Mouse (Mus musculus): ENCODE results near the gene Tekt5.
A peak's percentile ranks its signal among the peaks of the same experiment; 100 is the strongest.

The Tekt5 gene

DNA sequence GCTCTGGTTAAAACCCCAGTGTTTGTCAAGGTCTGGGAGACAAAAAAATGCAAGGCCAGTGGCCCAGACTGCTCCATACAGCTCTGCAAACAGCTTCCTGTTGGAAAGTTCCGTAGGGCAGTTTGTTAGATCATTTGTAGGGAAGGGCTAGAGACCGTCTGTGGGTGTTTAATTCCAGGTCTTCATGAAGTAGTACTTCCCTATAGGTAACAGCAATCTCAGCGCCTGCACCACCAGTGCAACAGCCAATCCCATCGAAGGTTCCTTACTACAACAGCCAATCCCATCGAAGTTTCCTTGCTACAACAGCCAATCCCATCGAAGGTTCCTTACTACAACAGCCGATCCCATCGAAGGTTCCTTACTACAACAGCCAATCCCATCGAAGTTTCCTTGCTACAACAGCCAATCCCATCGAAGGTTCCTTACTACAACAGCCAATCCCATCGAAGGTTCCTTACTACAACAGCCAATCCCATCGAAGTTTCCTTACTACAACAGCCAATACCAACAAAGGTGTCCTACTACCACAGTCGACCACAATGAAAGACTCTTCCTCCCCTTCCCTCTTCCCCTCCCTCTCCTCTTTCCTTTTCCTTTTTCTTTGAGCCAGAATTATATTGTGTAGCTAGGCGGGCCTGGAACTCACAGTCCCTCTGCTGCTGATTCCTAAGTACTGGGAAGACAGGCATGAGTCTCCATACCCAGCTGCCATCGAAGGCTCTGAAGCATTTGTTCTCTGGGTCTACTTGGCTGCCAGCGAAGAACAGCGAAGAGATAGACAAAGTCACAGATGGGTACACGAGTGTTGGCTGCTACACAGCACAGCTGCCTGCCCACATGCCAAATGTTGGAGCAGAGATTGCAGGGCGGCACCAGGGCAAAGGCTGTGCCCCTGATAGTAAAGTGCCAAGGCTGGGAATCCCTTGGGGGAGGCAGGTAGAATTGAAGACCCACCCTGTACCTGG is 58.6 kb downstream of the Tekt5 start:
- no peak for DNase-seq (ENCODE audit: low read depth, low spot score)

DNA sequence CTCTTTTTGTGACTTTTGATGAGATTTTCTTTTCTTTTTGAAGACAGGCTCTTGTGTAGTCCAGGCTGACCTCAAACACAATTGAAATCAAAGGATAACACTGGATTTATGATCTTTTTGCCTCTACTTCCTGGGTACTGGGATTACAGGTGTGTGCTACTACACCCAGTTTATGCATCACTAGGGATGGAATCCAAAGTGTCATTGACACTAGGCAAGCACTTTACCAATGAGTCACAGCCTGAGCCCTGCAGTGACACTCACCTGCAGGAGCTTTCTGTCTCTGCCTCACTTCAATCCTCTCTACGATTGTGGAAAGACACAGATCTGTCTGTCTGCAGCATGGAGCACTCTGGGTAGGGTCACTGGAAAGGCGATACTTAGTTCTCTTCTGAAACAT is 59.3 kb downstream of the Tekt5 start:
- DNase-seq (ENCODE audit: low read depth, low spot score): no peak

DNA sequence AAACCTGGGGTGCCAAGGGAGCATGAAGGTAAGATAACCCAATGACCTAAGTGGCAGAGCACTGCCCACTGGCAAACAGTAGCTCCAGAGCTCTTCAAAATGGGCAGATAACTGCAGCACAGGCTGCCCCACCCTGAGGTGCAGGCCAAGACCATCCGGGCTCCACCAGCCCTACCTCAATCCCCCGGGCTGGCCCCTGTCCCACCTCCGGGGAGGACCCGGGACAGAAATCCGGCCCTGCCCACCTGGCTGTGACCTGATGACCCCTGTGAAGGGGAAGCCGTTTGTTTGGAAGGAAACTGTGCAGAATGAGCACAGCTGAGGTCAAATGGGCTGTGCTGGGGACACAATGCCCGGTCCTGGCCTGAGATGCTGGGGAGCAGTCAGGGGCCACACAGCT is 62.6 kb downstream of the Tekt5 start:
- no peak for DNase-seq (ENCODE audit: low read depth, low spot score)

DNA sequence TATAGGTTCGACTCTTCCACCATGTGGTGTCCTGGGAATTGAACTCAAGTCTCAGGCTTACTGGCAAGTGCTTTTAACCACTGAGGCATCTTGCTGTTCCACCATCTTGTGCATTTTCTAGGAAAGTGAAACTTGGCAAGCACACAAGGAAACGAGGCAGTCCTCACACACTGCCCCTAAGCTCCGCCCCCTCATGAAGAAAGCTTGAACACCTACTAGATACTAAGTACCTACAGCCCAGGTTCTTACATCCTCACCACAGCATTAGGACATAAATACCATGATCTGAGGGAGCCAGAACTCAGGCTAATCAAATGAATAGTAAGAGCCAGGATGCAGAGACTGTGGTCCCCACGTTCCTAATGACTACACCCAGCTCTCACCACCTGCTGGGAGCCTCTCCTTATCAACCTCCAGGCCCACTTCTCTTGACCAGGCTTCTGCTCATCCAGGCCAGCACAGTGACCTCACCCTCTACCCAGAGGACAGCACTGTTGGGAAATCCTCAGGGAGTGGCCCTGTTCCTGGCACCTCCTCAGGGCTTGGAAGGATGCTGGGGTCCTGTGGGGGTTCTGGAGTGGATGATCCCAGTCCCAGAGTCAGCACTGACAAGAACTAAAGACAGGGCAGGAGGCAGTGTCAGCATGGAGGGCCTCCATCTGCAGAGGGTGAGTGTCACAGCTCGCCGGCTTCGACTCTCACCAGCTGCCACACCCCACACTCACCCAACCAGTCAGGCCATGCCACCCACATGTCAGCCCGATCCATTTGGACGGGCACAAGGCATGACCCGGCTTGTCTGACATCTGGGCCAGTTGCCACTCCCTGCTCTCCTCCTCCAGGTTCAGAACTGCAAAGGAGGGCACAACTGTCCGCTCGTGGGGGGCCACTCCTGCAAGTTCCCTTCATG is 64.4 kb downstream of the Tekt5 start:
- no peak for DNase-seq (ENCODE audit: low read depth, low spot score)

DNA sequence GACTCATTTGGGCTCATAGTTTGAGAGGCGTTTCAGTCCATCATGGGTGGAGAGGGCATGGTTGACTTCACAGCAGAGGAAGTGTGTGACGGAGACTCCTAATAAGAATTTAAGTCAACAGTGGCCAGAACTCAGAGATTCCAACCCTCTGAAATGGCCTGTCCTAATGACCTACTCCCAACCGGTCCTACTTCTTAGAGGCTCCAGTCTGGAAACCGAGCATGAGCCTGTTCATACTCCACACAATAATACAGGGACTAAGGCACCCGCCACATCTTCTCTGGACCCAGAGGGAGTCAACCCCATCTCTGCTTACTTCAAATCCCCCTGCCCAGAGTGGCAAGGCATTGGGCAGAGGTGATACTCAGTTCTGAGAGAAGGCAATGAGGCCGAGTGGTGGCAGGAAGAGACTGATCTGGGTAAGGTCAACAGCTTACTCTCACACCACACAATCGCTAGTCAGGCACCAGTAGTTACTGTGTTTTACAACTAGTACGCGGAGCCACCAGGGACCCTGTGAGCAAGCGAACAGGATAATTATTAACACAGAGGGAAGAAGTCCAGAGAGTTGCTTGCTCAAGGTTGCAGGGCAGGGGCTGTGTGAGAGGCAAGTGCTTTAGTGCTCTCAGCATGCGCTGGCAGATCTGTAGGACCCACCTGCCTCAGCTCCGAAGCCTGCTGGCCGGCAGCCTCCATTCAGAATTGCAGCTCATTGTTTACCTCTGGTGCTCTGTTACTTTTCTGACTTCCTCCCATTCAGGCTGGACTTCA is 67.5 kb downstream of the Tekt5 start:
- no peak for DNase-seq (ENCODE audit: low read depth, low spot score)

DNA sequence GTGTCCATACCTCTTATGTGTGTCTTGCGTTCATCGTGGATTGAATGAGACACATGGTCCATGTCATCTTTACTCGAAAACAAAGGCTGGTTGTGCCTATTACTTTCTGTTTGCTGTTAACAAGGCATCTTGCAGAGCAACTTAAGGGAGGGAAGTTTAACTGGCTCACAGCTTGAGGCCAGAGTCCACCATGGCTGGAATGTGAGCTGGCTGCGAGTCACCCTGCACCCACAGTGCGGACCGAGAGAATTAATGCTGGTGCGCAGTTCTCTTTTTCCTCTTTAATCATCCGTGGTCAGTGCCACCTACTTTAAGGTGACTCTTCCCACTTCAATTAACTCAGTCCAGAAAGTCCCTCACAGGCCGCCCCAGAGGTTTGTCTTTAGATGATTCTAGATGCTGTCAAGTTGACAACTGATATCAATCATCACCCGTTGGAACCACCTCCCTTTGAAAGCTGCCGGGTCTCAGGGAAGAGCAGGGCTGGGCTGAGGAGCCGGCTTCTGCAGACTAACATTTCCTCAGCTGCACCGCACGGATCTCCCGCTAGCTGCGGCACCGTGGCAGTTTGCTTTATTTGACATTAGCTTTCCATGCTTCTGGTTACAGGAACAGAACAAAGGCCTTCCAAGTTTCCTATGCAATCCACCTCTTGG is 75.2 kb downstream of the Tekt5 start:
- no peak for DNase-seq (ENCODE audit: low read depth, low spot score)

DNA sequence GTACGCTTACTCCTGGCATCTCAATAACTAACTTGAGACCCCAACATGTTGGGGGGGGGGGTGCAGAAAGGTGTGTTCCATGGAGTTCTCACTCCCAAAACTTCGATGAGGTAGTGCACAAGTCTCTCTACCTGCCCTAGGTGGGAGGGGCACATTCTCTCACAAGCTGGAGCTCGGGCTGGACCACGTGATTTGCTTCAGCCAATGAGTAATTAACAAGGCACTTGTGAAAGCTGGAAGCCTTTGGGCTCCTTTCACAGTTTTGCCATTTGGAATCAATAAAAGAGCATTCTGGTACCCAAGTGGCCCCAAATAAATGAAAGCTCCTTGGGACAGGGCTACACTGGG is 78.1 kb downstream of the Tekt5 start:
- peak; percentile 62 for DNase-seq (ENCODE audit: low read depth, low spot score)

DNA sequence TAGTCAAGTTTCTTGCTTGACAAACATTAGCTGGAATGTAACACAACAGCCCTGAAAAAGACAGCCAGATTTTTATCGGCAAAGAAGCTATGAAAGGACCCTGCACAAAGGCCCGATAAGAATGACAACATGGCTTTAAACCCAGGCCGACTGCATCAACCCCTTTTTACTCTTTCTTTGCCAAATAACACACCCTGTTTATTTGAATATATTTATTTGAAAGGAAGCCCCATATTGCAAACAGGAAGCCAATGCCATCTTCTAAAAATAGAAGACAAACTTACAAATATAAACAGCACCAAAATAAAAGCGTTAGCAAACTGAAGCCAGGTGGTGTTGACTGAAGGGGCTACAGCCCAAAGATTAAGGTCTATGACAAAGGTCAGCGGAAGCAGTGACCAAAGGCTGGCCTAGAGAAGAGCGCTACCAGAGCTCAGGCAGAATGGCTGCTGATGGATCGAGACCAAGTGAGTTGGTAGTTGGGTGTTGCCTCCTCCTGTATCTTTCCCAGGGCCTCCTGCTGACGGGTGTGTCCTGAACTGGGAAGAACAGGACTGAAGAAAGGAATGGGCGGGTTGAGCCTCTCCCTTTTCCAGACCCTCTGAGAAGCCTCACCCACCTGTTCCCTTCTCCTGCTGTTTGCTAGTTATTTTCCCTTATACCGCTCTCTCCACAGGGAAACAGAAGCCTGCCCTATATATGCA is 78.6 kb downstream of the Tekt5 start:
- peak; percentile 59 for DNase-seq (ENCODE audit: low read depth, low spot score)

DNA sequence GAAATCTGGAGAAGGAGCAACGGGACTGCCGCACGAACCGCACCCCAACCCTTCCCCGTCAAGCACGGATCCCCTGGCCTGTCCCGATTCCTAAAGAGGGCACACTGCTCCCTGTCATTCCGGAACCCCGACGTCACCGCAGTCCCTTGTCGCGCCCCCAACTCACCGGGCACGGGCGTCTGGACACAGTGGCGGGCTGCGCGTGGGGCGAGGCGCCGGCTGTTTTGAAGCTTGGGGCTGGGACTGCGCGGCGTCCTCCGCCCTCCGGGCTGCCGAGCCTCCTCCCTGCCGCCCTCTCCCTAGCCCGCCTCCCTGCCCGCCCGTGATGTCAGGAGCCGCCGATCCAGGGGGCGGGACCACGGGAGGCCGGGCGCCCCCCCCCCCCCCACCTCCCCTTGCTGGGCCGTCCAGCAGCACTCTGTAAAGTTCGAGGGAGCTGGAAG is 81.6 kb downstream of the Tekt5 start, which contains the start of gene Emp2:
Gene Emp2 (minus strand): TSS at position 323 of the 443 bp plus-strand sequence.
- DNase-seq (ENCODE audit: low read depth, low spot score): no peak

DNA sequence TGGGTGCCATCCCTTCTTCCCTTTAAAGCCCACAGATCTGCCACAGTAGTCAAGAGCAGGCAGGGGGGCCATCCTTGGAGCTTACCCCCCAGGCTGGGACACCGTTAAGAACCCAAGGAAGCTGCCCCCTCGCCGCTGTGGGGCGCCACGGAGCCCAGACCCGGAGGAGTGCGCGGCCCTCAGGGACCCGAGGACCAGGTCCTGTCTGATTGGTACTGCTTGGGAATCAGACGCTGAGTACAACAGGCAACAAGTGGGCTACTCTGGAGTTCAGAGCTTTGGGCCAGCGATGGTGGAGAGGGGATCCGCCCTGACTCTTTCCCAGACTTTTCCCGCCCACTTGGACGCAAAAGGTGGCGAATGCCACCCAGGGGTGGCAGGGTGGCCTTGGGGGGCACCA is 82.1 kb downstream of the Tekt5 start:
- DNase-seq (ENCODE audit: low read depth, low spot score): no peak

DNA sequence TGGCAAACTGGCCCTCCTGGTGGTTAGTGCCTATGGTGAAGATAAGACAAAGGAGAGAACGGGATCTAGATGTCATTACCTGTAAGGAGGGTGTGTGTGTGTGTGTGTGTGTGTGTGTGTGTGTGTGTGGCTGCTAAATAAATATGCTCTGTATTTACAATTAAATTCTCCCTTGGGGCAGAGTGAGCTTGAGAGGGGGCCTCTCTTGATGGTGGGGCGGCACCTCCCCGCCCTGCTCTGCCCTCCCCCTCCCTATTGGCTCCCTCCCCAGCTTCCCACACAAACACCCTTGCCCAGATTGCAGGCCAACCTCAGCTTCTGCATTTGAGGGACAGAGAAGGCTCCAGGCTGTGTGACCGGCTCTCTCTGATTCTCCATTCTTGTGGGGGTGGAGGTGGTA is 83.3 kb downstream of the Tekt5 start:
- DNase-seq (ENCODE audit: low read depth, low spot score): no peak

DNA sequence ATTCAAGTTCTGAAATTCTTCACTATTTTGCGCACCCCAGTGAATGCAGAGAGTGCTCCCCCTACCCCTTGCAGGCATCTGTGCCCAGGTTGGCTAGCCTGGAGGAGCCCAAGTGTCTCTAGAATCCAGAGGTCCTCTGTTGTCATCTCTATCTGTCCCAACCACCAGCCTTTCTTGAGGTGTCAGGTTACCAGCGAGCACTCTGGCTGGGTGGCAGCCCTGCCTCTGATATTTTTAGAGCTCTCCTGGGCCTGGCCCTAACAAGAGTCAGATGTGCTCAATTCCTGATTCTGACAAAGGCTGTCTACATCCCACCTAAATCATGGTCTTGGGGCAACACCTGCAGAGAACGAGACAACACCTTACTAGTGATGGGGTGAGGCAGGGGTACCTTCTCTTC is 84.2 kb downstream of the Tekt5 start:
- DNase-seq (ENCODE audit: low read depth, low spot score): no peak

DNA sequence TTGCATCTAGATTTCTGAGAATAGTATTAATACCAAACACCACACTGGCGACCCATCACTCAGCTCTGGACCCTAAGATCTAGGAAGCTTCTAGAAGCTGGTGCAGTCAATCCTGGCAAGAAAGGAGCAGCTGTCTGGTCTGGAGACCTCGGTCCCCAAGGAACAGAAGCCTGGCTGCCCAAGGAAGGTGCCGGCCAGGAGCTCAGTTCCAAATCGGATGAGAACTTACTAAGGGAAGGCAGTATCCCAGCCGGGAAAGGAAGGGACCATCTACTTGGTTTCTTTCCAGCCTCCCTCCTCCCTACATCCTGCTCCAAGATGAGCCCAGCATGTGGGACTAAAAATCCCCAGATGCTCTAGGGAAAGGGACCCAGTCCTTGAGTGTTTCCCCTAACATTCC is 84.8 kb downstream of the Tekt5 start:
- no peak for DNase-seq (ENCODE audit: low read depth, low spot score)

All from WW6 (cell line).